Mouse (Mus musculus): ENCODE data around the gene Trnau1ap.

DNA sequence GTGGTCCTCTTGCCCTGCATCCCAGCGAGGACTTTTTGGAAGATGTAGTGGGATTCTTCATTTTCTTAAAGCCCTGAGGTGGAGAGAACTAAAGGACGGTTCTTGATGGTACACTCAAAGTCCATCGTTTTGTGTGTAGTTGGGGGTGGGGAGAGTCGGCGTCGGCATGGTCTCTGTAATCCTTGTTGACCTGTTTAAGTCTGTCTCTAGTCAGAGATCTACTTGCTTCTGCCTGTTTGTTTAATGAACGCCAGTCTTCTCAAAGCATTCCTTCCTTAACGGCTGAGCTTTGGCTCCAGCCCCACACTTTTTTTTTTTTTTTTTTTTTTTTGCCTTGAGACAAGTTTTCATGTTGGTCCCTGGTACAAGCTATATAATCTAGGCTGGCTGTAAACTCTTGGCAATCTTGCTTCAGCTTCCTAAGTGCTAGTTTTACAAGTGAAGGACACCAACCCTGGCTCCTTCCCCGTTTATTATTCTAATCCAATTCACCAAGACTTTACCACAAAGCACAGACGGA is 557 bp upstream of the Trnau1ap start:
- TF ChIP-seq CTCF (IDR thresholded peaks at IDR 0.05; ENCODE audit: borderline replicate concordance, insufficient read depth, low read depth, low read length) (no peak), POLR2A (IDR thresholded peaks at IDR 0.05; ENCODE audit: borderline replicate concordance, insufficient read depth, low read length) (no peak)

Data from cerebellum, adult 2 months (tissue).